Mouse (Mus musculus): ENCODE measurements around the gene Zbtb48. TPM values are rescaled to one million over a fixed set of nuclear protein-coding genes. Genes with fewer than 3 reads are reported as not detected.

Gene Zbtb48
- polyA plus RNA-seq, 1 experiment from 2014 or later: 17.5 TPM

- 86% methylated on average over 21 of the region's 21 CpGs for WGBS
- H3K27me3 ChIP-seq (ENCODE audit: control insufficient read depth, insufficient read depth, low read depth, low read length): no peaks in the 10 kb centered on the region
- no peak for ATAC-seq (ENCODE audit: low read depth)
- no peak overlapping the region for H3K4me3 ChIP-seq (ENCODE audit: low read length)
- no peaks in the 10 kb centered on the region for H3K9me3 ChIP-seq (ENCODE audit: control insufficient read depth, low read length)
- H3K27ac ChIP-seq (ENCODE audit: low read length): no peak overlapping the region
- H3K4me1 ChIP-seq (replicated peaks; ENCODE audit: control insufficient read depth, insufficient read depth, low read length): peaks cover 13% of the 10 kb centered on the region
- no peak overlapping the region for H3K9ac ChIP-seq (ENCODE audit: low read length)
- H3K4me2 ChIP-seq (ENCODE audit: low read depth, low read length): no peak overlapping the region
- H3K36me3 ChIP-seq (ENCODE audit: control insufficient read depth, insufficient read depth, low read length): peaks cover 53% of the 10 kb centered on the region
These were observed 7.4 kb downstream of the Zbtb48 start for GRCm38 (mm10) chr4:152020024-152020423.

- peaks cover 7% of the 10 kb centered on the region; the same call in 1 of the 2 replicates for H3K4me1 ChIP-seq (replicated peaks; ENCODE audit: control insufficient read depth, insufficient read depth, low read length)
- H3K36me3 ChIP-seq (ENCODE audit: control insufficient read depth, insufficient read depth, low read length): peaks cover 61% of the 10 kb centered on the region
- H3K9ac ChIP-seq (ENCODE audit: low read length): no peak overlapping the region
- no peak overlapping the region for H3K4me3 ChIP-seq (ENCODE audit: low read length)
- H3K9me3 ChIP-seq (ENCODE audit: control insufficient read depth, low read length): no peaks in the 10 kb centered on the region
- no peak overlapping the region for H3K4me2 ChIP-seq (ENCODE audit: low read depth, low read length)
- H3K27ac ChIP-seq (ENCODE audit: low read length): no peak overlapping the region
- no peak for ATAC-seq (ENCODE audit: low read depth)
- 78% methylated on average over 6 of the region's 6 CpGs for WGBS
- no peaks in the 10 kb centered on the region for H3K27me3 ChIP-seq (ENCODE audit: control insufficient read depth, insufficient read depth, low read depth, low read length)
These were observed 8.4 kb downstream of the Zbtb48 start for GRCm38 (mm10) chr4:152019073-152019472.

- Histone ChIP-seq H3K4me1 (replicated peaks; ENCODE audit: control insufficient read depth, insufficient read depth, low read length) (peaks cover 24% of the 10 kb centered on the region), H3K4me2 (ENCODE audit: low read depth, low read length) (no peak overlapping the region), H3K36me3 (ENCODE audit: control insufficient read depth, insufficient read depth, low read length) (peaks cover 27% of the 10 kb centered on the region), H3K9me3 (ENCODE audit: control insufficient read depth, low read length) (no peaks in the 10 kb centered on the region), H3K9ac (ENCODE audit: low read length) (no peak overlapping the region), H3K27me3 (ENCODE audit: control insufficient read depth, insufficient read depth, low read depth, low read length) (no peaks in the 10 kb centered on the region), H3K27ac (ENCODE audit: low read length) (no peak overlapping the region), H3K4me3 (ENCODE audit: low read length) (no peak overlapping the region)
- WGBS: 77% methylated on average over 12 of the region's 12 CpGs
- no peak for ATAC-seq (ENCODE audit: low read depth)
These were observed 14.2 kb downstream of the Zbtb48 start for GRCm38 (mm10) chr4:152013036-152013813.

- no peak for ATAC-seq (ENCODE audit: low read depth)
- Histone ChIP-seq H3K36me3 (ENCODE audit: control insufficient read depth, insufficient read depth, low read length) (peaks cover 24% of the 10 kb centered on the region), H3K9me3 (ENCODE audit: control insufficient read depth, low read length) (no peaks in the 10 kb centered on the region), H3K27me3 (ENCODE audit: control insufficient read depth, insufficient read depth, low read depth, low read length) (no peaks in the 10 kb centered on the region), H3K4me1 (replicated peaks; ENCODE audit: control insufficient read depth, insufficient read depth, low read length) (peaks cover 33% of the 10 kb centered on the region), H3K4me2 (ENCODE audit: low read depth, low read length) (no peak overlapping the region), H3K27ac (ENCODE audit: low read length) (no peak overlapping the region), H3K9ac (ENCODE audit: low read length) (no peak overlapping the region), H3K4me3 (ENCODE audit: low read length) (no peak overlapping the region)
- 87% methylated on average over 16 of the region's 16 CpGs for WGBS
These were observed 15.4 kb downstream of the Zbtb48 start for GRCm38 (mm10) chr4:152012109-152012508.

- Histone ChIP-seq H3K36me3 (ENCODE audit: control insufficient read depth, insufficient read depth, low read length) (peaks cover 24% of the 10 kb centered on the region), H3K4me2 (ENCODE audit: low read depth, low read length) (peak overlapping the region; percentile 95), H3K27me3 (ENCODE audit: control insufficient read depth, insufficient read depth, low read depth, low read length) (no peaks in the 10 kb centered on the region), H3K9ac (ENCODE audit: low read length) (peak overlapping the region; percentile 77), H3K27ac (ENCODE audit: low read length) (peak overlapping the region; percentile 96), H3K4me3 (ENCODE audit: low read length) (peak overlapping the region; percentile 79), H3K9me3 (ENCODE audit: control insufficient read depth, low read length) (no peaks in the 10 kb centered on the region), H3K4me1 (replicated peaks; ENCODE audit: control insufficient read depth, insufficient read depth, low read length) (peaks cover 36% of the 10 kb centered on the region)
- 52% methylated on average over 8 of the region's 8 CpGs for WGBS
- ATAC-seq (ENCODE audit: low read depth): no peak
These were observed 16.2 kb downstream of the Zbtb48 start for GRCm38 (mm10) chr4:152011171-152011760.

GRCm38 (mm10) chr4:152010707-152011134 is 16.8 kb downstream of the Zbtb48 start:
- Histone ChIP-seq H3K4me2 (ENCODE audit: low read depth, low read length) (peak overlapping the region; percentile 95), H3K36me3 (ENCODE audit: control insufficient read depth, insufficient read depth, low read length) (peaks cover 19% of the 10 kb centered on the region), H3K27me3 (ENCODE audit: control insufficient read depth, insufficient read depth, low read depth, low read length) (no peaks in the 10 kb centered on the region), H3K27ac (ENCODE audit: low read length) (peak overlapping the region; percentile 96), H3K9ac (ENCODE audit: low read length) (peak overlapping the region; percentile 77), H3K4me1 (replicated peaks; ENCODE audit: control insufficient read depth, insufficient read depth, low read length) (peaks cover 36% of the 10 kb centered on the region), H3K4me3 (ENCODE audit: low read length) (peak overlapping the region; percentile 79), H3K9me3 (ENCODE audit: control insufficient read depth, low read length) (no peaks in the 10 kb centered on the region)
- no peak for ATAC-seq (ENCODE audit: low read depth)
- 10% methylated on average over 13 of the region's 13 CpGs for WGBS

GRCm38 (mm10) chr4:152010091-152010706 is 17.3 kb downstream of the Zbtb48 start:
- WGBS: 2% methylated on average over 10 of the region's 10 CpGs
- peak; percentile 5; the same call in 1 of the 2 replicates for ATAC-seq (ENCODE audit: low read depth)
- Histone ChIP-seq H3K27me3 (ENCODE audit: control insufficient read depth, insufficient read depth, low read depth, low read length) (no peaks in the 10 kb centered on the region), H3K4me2 (ENCODE audit: low read depth, low read length) (peak overlapping the region; percentile 95), H3K36me3 (ENCODE audit: control insufficient read depth, insufficient read depth, low read length) (peaks cover 15% of the 10 kb centered on the region), H3K27ac (ENCODE audit: low read length) (peak overlapping the region; percentile 96), H3K4me1 (replicated peaks; ENCODE audit: control insufficient read depth, insufficient read depth, low read length) (peaks cover 36% of the 10 kb centered on the region), H3K4me3 (ENCODE audit: low read length) (peak overlapping the region; percentile 79), H3K9me3 (ENCODE audit: control insufficient read depth, low read length) (no peaks in the 10 kb centered on the region), H3K9ac (ENCODE audit: low read length) (peak overlapping the region; percentile 77)

- Histone ChIP-seq H3K36me3 (ENCODE audit: control insufficient read depth, insufficient read depth, low read length) (peaks cover 8% of the 10 kb centered on the region; the same call in 1 of the 2 replicates), H3K9me3 (ENCODE audit: control insufficient read depth, low read length) (no peaks in the 10 kb centered on the region), H3K27ac (ENCODE audit: low read length) (peak overlapping the region; percentile 96), H3K9ac (ENCODE audit: low read length) (peak overlapping the region; percentile 77), H3K4me1 (replicated peaks; ENCODE audit: control insufficient read depth, insufficient read depth, low read length) (peaks cover 36% of the 10 kb centered on the region), H3K4me3 (ENCODE audit: low read length) (peak overlapping the region; percentile 79), H3K4me2 (ENCODE audit: low read depth, low read length) (peak overlapping the region; percentile 95), H3K27me3 (ENCODE audit: control insufficient read depth, insufficient read depth, low read depth, low read length) (no peaks in the 10 kb centered on the region)
- under 1% methylated on average over 99 of the region's 115 CpGs for WGBS
- peak; percentile 80 for ATAC-seq (ENCODE audit: low read depth)
These were observed 18.1 kb downstream of the Zbtb48 start for GRCm38 (mm10) chr4:152009076-152010051.

Measured in lung, embryonic 16.5 days (tissue).